Mouse (Mus musculus) hindbrain, embryonic 16.5 days (tissue): ENCODE results near the gene Diaph2. TPM values are rescaled to one million over a fixed set of nuclear protein-coding genes. Genes with fewer than 3 reads are reported as not detected.

ENCODE experiments used
- ATAC-seq: fragments of 200-750 bp; cut with Nextera tagmentation; 2 replicates; pipeline ENCODE4 v1.8.0; 2017; ENCODE audit warnings: moderate TSS enrichment, moderate library complexity
- H3K27ac ChIP-seq: fragments of 300-500 bp; sonication (generic); 2 replicates; pipeline ENCODE4 v1.5.1; 2014; ENCODE audit warnings: low read depth, mild to moderate bottlenecking, control low read depth, low read length, moderate library complexity
- H3K27me3 ChIP-seq: fragments of 300-500 bp; sonication (generic); replicated peaks from 2 replicates; pipeline ENCODE4 v1.6.1; 2014; ENCODE audit warnings: low read length; ENCODE audit not compliant: control insufficient read depth, insufficient read depth
- H3K36me3 ChIP-seq: fragments of 300-500 bp; sonication (generic); 2 replicates; pipeline ENCODE4 v1.6.1; 2014; ENCODE audit warnings: mild to moderate bottlenecking, low read length, moderate library complexity, mixed read lengths; ENCODE audit not compliant: control insufficient read depth, insufficient read depth
- H3K4me1 ChIP-seq: fragments of 300-500 bp; sonication (generic); 2 replicates; pipeline ENCODE4 v1.6.1; 2014; ENCODE audit warnings: low read depth, low read length; ENCODE audit not compliant: control insufficient read depth, insufficient read depth
- H3K4me2 ChIP-seq: fragments of 300-500 bp; sonication (generic); 2 replicates; pipeline ENCODE4 v1.6.1; 2014; ENCODE audit warnings: mild to moderate bottlenecking, low read length, control low read depth, moderate library complexity
- H3K4me3 ChIP-seq: fragments of 300-500 bp; sonication (generic); 2 replicates; pipeline ENCODE4 v1.5.1; 2014; ENCODE audit warnings: mild to moderate bottlenecking, low read length, control low read depth, moderate library complexity
- H3K9ac ChIP-seq: fragments of 300-500 bp; sonication (generic); 2 replicates; pipeline ENCODE4 v1.6.1; 2014; ENCODE audit warnings: low read depth, mild to moderate bottlenecking, control low read depth, low read length, moderate library complexity
- H3K9me3 ChIP-seq: fragments of 300-500 bp; sonication (generic); 2 replicates; pipeline ENCODE4 v1.6.1; 2014; ENCODE audit warnings: mild to moderate bottlenecking, low read length, moderate library complexity; ENCODE audit not compliant: control insufficient read depth
- WGBS: fragments of 180-500 bp; shearing (Covaris S2); extraction: QIAGEN DNeasy Blood & Tissue Kit; methylation state at CpG from one replicate; pipeline ENCODE4 v1.1.7; 2014; 5-methylcytosine and 5-hydroxymethylcytosine counted together
- polyA plus RNA-seq: library from polyadenylated mRNA; unstranded; fragments of >200 nt; fragmentation: Nextera tagmentation; extraction: Ambion mirVana; gene quantifications from 2 replicates; pipeline ENCODE4 v1.2.1, GENCODE M21; 2015

Gene Diaph2
- polyA plus RNA-seq = 2.9 and 3.3 TPM in 2 replicates

DNA sequence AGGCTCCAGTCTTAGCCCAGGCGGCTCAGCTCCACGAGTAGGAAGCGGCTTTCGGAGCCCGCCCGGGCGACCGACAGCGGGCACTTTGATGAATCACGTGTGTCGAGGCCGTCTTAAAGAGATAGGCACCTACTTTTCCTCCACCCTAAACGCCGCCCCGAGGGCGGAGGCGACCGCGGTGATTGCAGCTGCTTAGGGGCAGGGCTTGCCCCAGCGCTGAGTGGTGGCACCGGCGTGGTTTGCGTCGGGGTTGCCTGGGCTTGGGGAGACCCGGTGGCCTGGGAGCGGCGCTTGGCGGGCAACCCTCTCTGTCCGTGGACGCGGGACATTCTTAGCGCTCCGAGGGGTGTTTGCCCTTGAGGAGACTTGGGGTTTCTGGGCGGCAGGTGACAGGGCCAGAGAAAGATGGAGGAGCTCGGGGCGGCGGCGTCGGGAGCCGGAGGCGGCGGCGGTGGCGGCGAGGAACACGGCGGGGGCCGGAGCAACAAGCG is at the start of gene Diaph2:
Diaph2 (plus strand) TSS at position 172 of the 491 bp plus-strand sequence.
- Histone ChIP-seq H3K4me2 (peak within 1 kb of the TSS; percentile 58), H3K9me3 (no peaks in the 10 kb centered on the region), H3K36me3 (no peaks in the 10 kb centered on the region), H3K4me3 (peak within 1 kb of the TSS; percentile 63), H3K4me1 (no peaks in the 10 kb centered on the region), H3K27ac (peak within 1 kb of the TSS; percentile 51), H3K9ac (peak within 1 kb of the TSS; percentile 70), H3K27me3 (no peaks in the 10 kb centered on the region)
- peak; percentile 96 for ATAC-seq
- 21% methylated on average over 39 of the region's 49 CpGs for WGBS

- Histone ChIP-seq H3K27ac (no peak overlapping the region), H3K4me2 (no peak overlapping the region), H3K4me1 (no peaks in the 10 kb centered on the region), H3K9ac (no peak overlapping the region), H3K9me3 (no peaks in the 10 kb centered on the region), H3K36me3 (no peaks in the 10 kb centered on the region), H3K4me3 (no peak overlapping the region), H3K27me3 (no peaks in the 10 kb centered on the region)
- no peak for ATAC-seq
- 68% methylated on average over 6 of the region's 6 CpGs for WGBS
These were observed 47.8 kb upstream of the Diaph2 start for GRCm38 (mm10) chrX:129701634-129702312.

- no peak overlapping the region for H3K4me2 ChIP-seq
- H3K9ac ChIP-seq = no peak overlapping the region
- no peaks in the 10 kb centered on the region for H3K36me3 ChIP-seq
- H3K9me3 ChIP-seq = no peaks in the 10 kb centered on the region
- no peaks in the 10 kb centered on the region for H3K4me1 ChIP-seq
- 57% methylated on average over 2 of the region's 2 CpGs for WGBS
- ATAC-seq = no peak
- no peak overlapping the region for H3K27ac ChIP-seq
- no peak overlapping the region for H3K4me3 ChIP-seq
- H3K27me3 ChIP-seq = no peaks in the 10 kb centered on the region
These were observed 39.9 kb upstream of the Diaph2 start for GRCm38 (mm10) chrX:129709656-129710055.

- no peaks in the 10 kb centered on the region for H3K9me3 ChIP-seq
- H3K9ac ChIP-seq = no peak overlapping the region
- WGBS = 42% methylated on average over 2 of the region's 2 CpGs
- no peaks in the 10 kb centered on the region for H3K4me1 ChIP-seq
- H3K4me3 ChIP-seq = no peak overlapping the region
- ATAC-seq = no peak
- no peaks in the 10 kb centered on the region for H3K27me3 ChIP-seq
- H3K4me2 ChIP-seq = no peak overlapping the region
- H3K27ac ChIP-seq = no peak overlapping the region
- H3K36me3 ChIP-seq = no peaks in the 10 kb centered on the region
These were observed 20.8 kb upstream of the Diaph2 start for GRCm38 (mm10) chrX:129728717-129729220.

DNA sequence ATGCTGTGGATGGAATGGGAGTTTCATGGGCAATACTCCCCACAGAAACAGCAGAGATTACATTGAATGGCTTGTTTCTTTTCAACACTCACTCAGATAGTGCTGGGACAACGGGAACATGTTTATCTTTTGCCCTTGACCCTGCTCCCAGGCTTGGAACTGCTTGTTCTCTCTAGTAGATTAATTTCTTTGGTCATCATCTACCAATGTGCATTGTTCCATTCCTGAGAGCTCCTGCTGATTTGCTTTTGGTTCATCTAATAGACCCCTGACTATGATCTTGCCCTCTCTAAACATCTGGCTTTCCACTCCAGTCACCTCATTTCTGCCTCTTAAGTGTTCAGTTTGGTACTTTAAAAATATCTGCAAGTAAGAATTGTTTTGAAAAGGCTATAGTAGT is 13.0 kb upstream of the Diaph2 start:
- no peak overlapping the region for H3K27ac ChIP-seq
- no peak overlapping the region for H3K4me3 ChIP-seq
- H3K9ac ChIP-seq = no peak overlapping the region
- no peaks in the 10 kb centered on the region for H3K27me3 ChIP-seq
- H3K4me2 ChIP-seq = no peak overlapping the region
- no peaks in the 10 kb centered on the region for H3K4me1 ChIP-seq
- H3K9me3 ChIP-seq = no peaks in the 10 kb centered on the region
- WGBS = 47% methylated on average over 1 of the region's 1 CpGs
- no peak for ATAC-seq
- H3K36me3 ChIP-seq = no peaks in the 10 kb centered on the region

DNA sequence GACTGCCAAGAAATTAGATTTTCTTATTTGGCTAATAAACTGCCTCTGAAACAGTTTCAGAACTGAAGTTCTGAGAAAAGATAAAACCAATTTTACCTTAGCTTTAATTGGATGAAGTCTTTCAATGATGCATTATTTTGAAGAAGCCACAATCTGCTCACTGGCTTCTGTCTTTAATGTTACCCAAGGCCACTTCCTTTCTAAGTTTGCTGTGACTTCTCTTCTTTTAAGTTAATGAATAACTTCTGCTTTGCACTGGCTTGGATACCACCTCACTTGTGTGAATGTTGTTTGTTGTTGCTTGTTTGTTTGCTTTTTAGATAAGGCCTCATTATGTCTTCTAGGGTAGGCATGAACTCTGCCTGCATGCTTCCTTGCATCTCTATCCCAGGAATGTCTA is 10.3 kb upstream of the Diaph2 start:
- H3K9me3 ChIP-seq = no peaks in the 10 kb centered on the region
- no peak overlapping the region for H3K4me3 ChIP-seq
- no peak overlapping the region for H3K4me2 ChIP-seq
- no peak overlapping the region for H3K27ac ChIP-seq
- H3K27me3 ChIP-seq = no peaks in the 10 kb centered on the region
- H3K36me3 ChIP-seq = no peaks in the 10 kb centered on the region
- H3K4me1 ChIP-seq = no peaks in the 10 kb centered on the region
- no peak for ATAC-seq
- no peak overlapping the region for H3K9ac ChIP-seq

- no peaks in the 10 kb centered on the region for H3K4me1 ChIP-seq
- H3K27me3 ChIP-seq = no peaks in the 10 kb centered on the region
- H3K36me3 ChIP-seq = no peaks in the 10 kb centered on the region
- H3K9ac ChIP-seq = no peak overlapping the region
- no peak for ATAC-seq
- 93% methylated on average over 3 of the region's 3 CpGs for WGBS
- H3K9me3 ChIP-seq = no peaks in the 10 kb centered on the region
- no peak overlapping the region for H3K27ac ChIP-seq
- no peak overlapping the region for H3K4me3 ChIP-seq
- no peak overlapping the region for H3K4me2 ChIP-seq
These were observed 6.6 kb upstream of the Diaph2 start for GRCm38 (mm10) chrX:129742981-129743380.

GRCm38 (mm10) chrX:129745976-129746375 is 3.6 kb upstream of the Diaph2 start:
- no peaks in the 10 kb centered on the region for H3K27me3 ChIP-seq
- H3K4me1 ChIP-seq = no peaks in the 10 kb centered on the region
- ATAC-seq = no peak
- H3K4me2 ChIP-seq = no peak overlapping the region
- no peak overlapping the region for H3K4me3 ChIP-seq
- H3K9ac ChIP-seq = no peak overlapping the region
- H3K27ac ChIP-seq = no peak overlapping the region
- no peaks in the 10 kb centered on the region for H3K36me3 ChIP-seq
- H3K9me3 ChIP-seq = no peaks in the 10 kb centered on the region
- WGBS = 81% methylated on average over 3 of the region's 3 CpGs

GRCm38 (mm10) chrX:129749102-129749501 is 440 bp upstream of the Diaph2 start:
- WGBS = 36% methylated on average over 1 of the region's 1 CpGs
- Histone ChIP-seq H3K9me3 (no peaks in the 10 kb centered on the region), H3K4me3 (peak overlapping the region; percentile 63), H3K27me3 (no peaks in the 10 kb centered on the region), H3K27ac (no peak overlapping the region), H3K4me1 (no peaks in the 10 kb centered on the region), H3K9ac (no peak overlapping the region), H3K4me2 (peak overlapping the region; percentile 58), H3K36me3 (no peaks in the 10 kb centered on the region)
- ATAC-seq = 0 out of 2 replicates have a peak, but pooled peaks have one; percentile 2
